Mouse (Mus musculus): ENCODE results near the gene Vmn2r83.

- TF ChIP-seq POLR2A (IDR thresholded peaks at IDR 0.05; ENCODE audit: extremely low read depth, insufficient read depth, low read length) (no peak), CTCF (IDR thresholded peaks at IDR 0.05; ENCODE audit: low read depth, low read length) (no peak)
These were observed 55.9 kb downstream of the Vmn2r83 start for GRCm38 (mm10) chr10:79524433-79524832.

All from liver, adult 2 months (tissue).